Mouse (Mus musculus) lung, postnatal 0 days (tissue): ENCODE results near the gene Pagr1b. TPM values are rescaled to one million over a fixed set of nuclear protein-coding genes. Genes with fewer than 3 reads are reported as not detected.

Experiments
- ATAC-seq: fragments of 200-750 bp; cut with Nextera tagmentation; 2 replicates; pipeline ENCODE4 v1.8.0; 2017; ENCODE audit warnings: moderate library complexity
- DNase-seq: peaks from one replicate; pipeline ENCODE4 v3.0.0-alpha.2; 2016; ENCODE audit warnings: low spot score
- H3K27ac ChIP-seq: fragments of 300-500 bp; sonication (generic); 2 replicates; pipeline ENCODE4 v1.5.1; 2014; ENCODE audit warnings: antibody characterized with exemption, mild to moderate bottlenecking, low read length, mixed read lengths
- H3K27me3 ChIP-seq: fragments of 300-500 bp; sonication (generic); replicated peaks from 2 replicates; pipeline ENCODE4 v1.6.1; 2014; ENCODE audit warnings: low read length, mixed read lengths; ENCODE audit not compliant: insufficient read depth
- H3K36me3 ChIP-seq: fragments of 300-500 bp; sonication (generic); 2 replicates; pipeline ENCODE4 v1.6.1; 2014; ENCODE audit warnings: low read length, mixed read lengths; ENCODE audit not compliant: insufficient read depth
- H3K4me1 ChIP-seq: fragments of 300-500 bp; sonication (generic); 2 replicates; pipeline ENCODE4 v1.6.1; 2014; ENCODE audit warnings: antibody characterized with exemption, low read depth, low read length, mixed read lengths; ENCODE audit not compliant: insufficient read depth
- H3K4me2 ChIP-seq: fragments of 300-500 bp; sonication (generic); replicated peaks from 2 replicates; pipeline ENCODE4 v1.6.1; 2014; ENCODE audit warnings: low read depth, mild to moderate bottlenecking, low read length, moderate library complexity, mixed read lengths
- H3K4me3 ChIP-seq: fragments of 300-500 bp; sonication (generic); 2 replicates; pipeline ENCODE4 v1.5.1; 2014; ENCODE audit warnings: low read depth, low read length
- H3K9ac ChIP-seq: fragments of 300-500 bp; sonication (generic); replicated peaks from 2 replicates; pipeline ENCODE4 v1.6.1; 2014; ENCODE audit warnings: low read depth, mild to moderate bottlenecking
- H3K9me3 ChIP-seq: fragments of 300-500 bp; sonication (generic); 2 replicates; pipeline ENCODE4 v1.6.1; 2016; ENCODE audit warnings: low read length, mixed read lengths
- CTCF ChIP-seq: IDR thresholded peaks from 2 replicates; pipeline ENCODE4 v1.5.1; 2016; ENCODE audit warnings: antibody characterized with exemption, mild to moderate bottlenecking
- EP300 ChIP-seq: IDR thresholded peaks from 2 replicates; pipeline ENCODE4 v1.6.1; 2016; ENCODE audit warnings: antibody characterized with exemption, mild to moderate bottlenecking, control low read depth
- WGBS: fragments of 180-500 bp; shearing (Covaris S2); extraction: QIAGEN DNeasy Blood & Tissue Kit; methylation state at CpG from one replicate; pipeline ENCODE4 v1.1.7; 2014; 5-methylcytosine and 5-hydroxymethylcytosine counted together
- polyA plus RNA-seq: library from polyadenylated mRNA; unstranded; fragments of >200 nt; fragmentation: Nextera tagmentation; extraction: Ambion mirVana; gene quantifications from 2 replicates; pipeline ENCODE4 v1.2.1, GENCODE M21; 2015

Pagr1b gene
- polyA plus RNA-seq, 1 experiment from 2014 or later, result 1.1 TPM

GRCm38 (mm10) chr7:126965568-126965967 lies 50.7 kb downstream of the Pagr1b start:
- H3K36me3 ChIP-seq, result no peaks in the 10 kb centered on the region
- no peaks in the 10 kb centered on the region for H3K4me1 ChIP-seq
- no peak overlapping the region for H3K4me3 ChIP-seq
- WGBS, result 34% methylated on average over 3 of the region's 3 CpGs
- H3K4me2 ChIP-seq, result no peak overlapping the region
- ATAC-seq (no peak), DNase-seq (no peak)
- H3K9ac ChIP-seq, result no peak overlapping the region
- 0 out of 2 replicates have a peak, but pooled peaks cover 5% of the 10 kb centered on the region for H3K27me3 ChIP-seq
- no peaks in the 10 kb centered on the region for H3K9me3 ChIP-seq
- no peak overlapping the region for H3K27ac ChIP-seq
- TF ChIP-seq EP300, result no peak
- TF ChIP-seq CTCF, result no peak

- Histone ChIP-seq H3K4me2 (no peak overlapping the region), H3K4me3 (no peak overlapping the region), H3K9ac (no peak overlapping the region), H3K9me3 (no peaks in the 10 kb centered on the region), H3K27me3 (0 out of 2 replicates have a peak, but pooled peaks cover 5% of the 10 kb centered on the region), H3K36me3 (no peaks in the 10 kb centered on the region), H3K4me1 (no peaks in the 10 kb centered on the region), H3K27ac (no peak overlapping the region)
- WGBS, result 28% methylated on average over 18 of the region's 19 CpGs
- ATAC-seq (0 out of 2 replicates have a peak, but pooled peaks have one; percentile 30), DNase-seq (peak; percentile 52)
- TF ChIP-seq EP300 (no peak), CTCF (peak; percentile 74)
Observed at GRCm38 (mm10) chr7:126963548-126964286, 52.6 kb downstream of the Pagr1b start.

GRCm38 (mm10) chr7:126961965-126962364 lies 54.3 kb downstream of the Pagr1b start:
- Histone ChIP-seq H3K9me3 (no peaks in the 10 kb centered on the region), H3K4me3 (no peak overlapping the region), H3K27me3 (0 out of 2 replicates have a peak, but pooled peaks cover 5% of the 10 kb centered on the region), H3K27ac (no peak overlapping the region), H3K36me3 (no peaks in the 10 kb centered on the region), H3K4me2 (no peak overlapping the region), H3K4me1 (no peaks in the 10 kb centered on the region), H3K9ac (no peak overlapping the region)
- WGBS, result 89% methylated on average over 4 of the region's 4 CpGs
- TF ChIP-seq CTCF (no peak), EP300 (no peak)
- ATAC-seq (no peak), DNase-seq (no peak)

- Histone ChIP-seq H3K36me3 (no peaks in the 10 kb centered on the region), H3K4me3 (no peak overlapping the region), H3K9ac (no peak overlapping the region), H3K9me3 (no peaks in the 10 kb centered on the region), H3K27me3 (0 out of 2 replicates have a peak, but pooled peaks cover 5% of the 10 kb centered on the region), H3K4me1 (no peaks in the 10 kb centered on the region), H3K27ac (no peak overlapping the region), H3K4me2 (no peak overlapping the region)
- ATAC-seq, result no peak
- no peak for DNase-seq
- TF ChIP-seq EP300, result no peak
- TF ChIP-seq CTCF, result no peak
- WGBS, result 85% methylated on average over 5 of the region's 5 CpGs
Observed at GRCm38 (mm10) chr7:126961095-126961494, 55.2 kb downstream of the Pagr1b start.

GRCm38 (mm10) chr7:126959780-126960179 lies 56.5 kb downstream of the Pagr1b start:
- no peaks in the 10 kb centered on the region for H3K9me3 ChIP-seq
- no peak overlapping the region for H3K27ac ChIP-seq
- WGBS, result 33% methylated on average over 9 of the region's 9 CpGs
- DNase-seq (no peak), ATAC-seq (0 out of 2 replicates have a peak, but pooled peaks have one; percentile 12)
- H3K4me1 ChIP-seq, result no peaks in the 10 kb centered on the region
- no peak overlapping the region for H3K9ac ChIP-seq
- H3K36me3 ChIP-seq, result no peaks in the 10 kb centered on the region
- 0 out of 2 replicates have a peak, but pooled peaks cover 5% of the 10 kb centered on the region for H3K27me3 ChIP-seq
- TF ChIP-seq CTCF, result no peak
- TF ChIP-seq EP300, result no peak
- no peak overlapping the region for H3K4me2 ChIP-seq
- H3K4me3 ChIP-seq, result no peak overlapping the region

- Histone ChIP-seq H3K36me3 (no peaks in the 10 kb centered on the region), H3K4me1 (no peaks in the 10 kb centered on the region), H3K27ac (no peak overlapping the region), H3K4me2 (no peak overlapping the region), H3K27me3 (peaks cover 11% of the 10 kb centered on the region), H3K9me3 (no peaks in the 10 kb centered on the region), H3K9ac (no peak overlapping the region), H3K4me3 (no peak overlapping the region)
- TF ChIP-seq EP300 (no peak), CTCF (no peak)
- 42% methylated on average over 3 of the region's 3 CpGs for WGBS
- DNase-seq, result no peak
- no peak for ATAC-seq
Observed at GRCm38 (mm10) chr7:126955125-126955524, 61.2 kb downstream of the Pagr1b start.
